In genomic region chr1:179419091-179419490, GRCm38 (mm10) we compare ENCODE assay signal across 16 mouse cellular contexts.
"Had no signal": no experiment of that assay in that cellular context is flagged by ENCODE, and none has a peak within 500 bp of the region (broad histone marks: within the 10 kb centered on the region; RNA-seq: fewer than 3 reads in every experiment).

No protein-coding gene starts in this region.

- H3K27me3 ChIP-seq: neural tube, embryonic 12.5 days had no signal

- H3K4me2 ChIP-seq: hindbrain, embryonic 14.5 days; limb, embryonic 12.5 days; neural tube, embryonic 12.5 days had no signal

- H3K4me3 ChIP-seq: layer of hippocampus, adult 2 months; limb, embryonic 12.5 days; midbrain, embryonic 10.5 days; neural tube, embryonic 12.5 days had no signal

- DNase-seq: kidney, adult 8-10 months; kidney, postnatal 10 days; kidney, postnatal 4 days; liver; lung, adult 2 months; midbrain, embryonic 14.5 days; right cerebral cortex, postnatal 14 days; thymus, adult 18-20 months; thymus, postnatal 14 days had no signal

- H3K9ac ChIP-seq: hindbrain, embryonic 14.5 days; limb, embryonic 12.5 days; liver, embryonic 14.5 days; neural tube, embryonic 12.5 days had no signal

- ATAC-seq: intestine, postnatal 0 days had no signal

- H3K36me3 ChIP-seq: limb, embryonic 12.5 days; midbrain, embryonic 10.5 days; neural tube, embryonic 12.5 days had no signal

- H3K4me1 ChIP-seq: limb, embryonic 12.5 days; midbrain, embryonic 10.5 days; neural tube, embryonic 12.5 days had no signal

- H3K27ac ChIP-seq: hindbrain, embryonic 14.5 days; layer of hippocampus, adult 2 months; limb, embryonic 12.5 days; liver, embryonic 14.5 days; midbrain, embryonic 10.5 days; neural tube, embryonic 12.5 days had no signal
